Mouse (Mus musculus): ENCODE measurements at regions not wholly inside any gene's neighbourhood (a gene's known extent, or its start where the extent isn't known, plus 50 kb on each side); places are given as distances from the start of the nearest gene placed in this dataset.

- no peak overlapping the region for H3K4me3 ChIP-seq (ENCODE audit: low read length)
- H3K9me3 ChIP-seq (ENCODE audit: control insufficient read depth, low read length): no peaks in the 10 kb centered on the region
- H3K36me3 ChIP-seq (ENCODE audit: control insufficient read depth, insufficient read depth, low read length): no peaks in the 10 kb centered on the region
- H3K27me3 ChIP-seq (ENCODE audit: control insufficient read depth, insufficient read depth, low read length): peaks cover 47% of the 10 kb centered on the region
- peaks cover 17% of the 10 kb centered on the region for H3K4me1 ChIP-seq (ENCODE audit: control insufficient read depth, insufficient read depth, low read length)
- ATAC-seq (ENCODE audit: low FRiP score, low TSS enrichment): peak; percentile 68
- H3K4me2 ChIP-seq (replicated peaks; ENCODE audit: low read depth, low read length): peak overlapping the region; percentile 34
- 2% methylated on average over 4 of the region's 4 CpGs for WGBS
- H3K9ac ChIP-seq (ENCODE audit: low read depth, low read length): peak overlapping the region; percentile 37; the same call in 1 of the 2 replicates
- peak overlapping the region; percentile 87 for H3K27ac ChIP-seq (ENCODE audit: low read depth, low read length)
Measured at GRCm38 (mm10) chr5:139598715-139599114, 55.4 kb downstream of the Uncx start.

- H3K27ac ChIP-seq (ENCODE audit: low read depth, low read length): peak overlapping the region; percentile 87
- peak overlapping the region; percentile 34 for H3K4me2 ChIP-seq (replicated peaks; ENCODE audit: low read depth, low read length)
- peak overlapping the region; percentile 37; the same call in 1 of the 2 replicates for H3K9ac ChIP-seq (ENCODE audit: low read depth, low read length)
- H3K9me3 ChIP-seq (ENCODE audit: control insufficient read depth, low read length): no peaks in the 10 kb centered on the region
- peaks cover 51% of the 10 kb centered on the region for H3K27me3 ChIP-seq (ENCODE audit: control insufficient read depth, insufficient read depth, low read length)
- peaks cover 22% of the 10 kb centered on the region for H3K4me1 ChIP-seq (ENCODE audit: control insufficient read depth, insufficient read depth, low read length)
- ATAC-seq (ENCODE audit: low FRiP score, low TSS enrichment): peak; percentile 90
- WGBS: under 1% methylated on average over 25 of the region's 25 CpGs
- H3K36me3 ChIP-seq (ENCODE audit: control insufficient read depth, insufficient read depth, low read length): no peaks in the 10 kb centered on the region
- peak overlapping the region; percentile 11; the same call in 1 of the 2 replicates for H3K4me3 ChIP-seq (ENCODE audit: low read length)
Measured at GRCm38 (mm10) chr5:139599191-139599937, 56.1 kb downstream of the Uncx start.

GRCm38 (mm10) chr5:139600213-139600612 is 56.9 kb downstream of the Uncx start:
- no peak for ATAC-seq (ENCODE audit: low FRiP score, low TSS enrichment)
- WGBS: 4% methylated on average over 15 of the region's 15 CpGs
- peak overlapping the region; percentile 34 for H3K4me2 ChIP-seq (replicated peaks; ENCODE audit: low read depth, low read length)

GRCm38 (mm10) chr5:139602860-139603259 is 59.6 kb downstream of the Uncx start:
- no peak overlapping the region for H3K27ac ChIP-seq (ENCODE audit: low read depth, low read length)
- no peak for ATAC-seq (ENCODE audit: low FRiP score, low TSS enrichment)
- H3K4me2 ChIP-seq (replicated peaks; ENCODE audit: low read depth, low read length): no peak overlapping the region
- H3K9me3 ChIP-seq (ENCODE audit: control insufficient read depth, low read length): no peaks in the 10 kb centered on the region
- no peak overlapping the region for H3K9ac ChIP-seq (ENCODE audit: low read depth, low read length)
- no peak overlapping the region for H3K4me3 ChIP-seq (ENCODE audit: low read length)
- H3K36me3 ChIP-seq (ENCODE audit: control insufficient read depth, insufficient read depth, low read length): no peaks in the 10 kb centered on the region
- peaks cover 18% of the 10 kb centered on the region for H3K4me1 ChIP-seq (ENCODE audit: control insufficient read depth, insufficient read depth, low read length)
- H3K27me3 ChIP-seq (ENCODE audit: control insufficient read depth, insufficient read depth, low read length): peaks cover 42% of the 10 kb centered on the region
- WGBS: 81% methylated on average over 4 of the region's 4 CpGs

More at GRCm38 (mm10) chr5:139600213-139600612, 56.9 kb downstream of the Uncx start:
- peaks cover 22% of the 10 kb centered on the region for H3K4me1 ChIP-seq (ENCODE audit: control insufficient read depth, insufficient read depth, low read length)
- peaks cover 52% of the 10 kb centered on the region for H3K27me3 ChIP-seq (ENCODE audit: control insufficient read depth, insufficient read depth, low read length)
- no peaks in the 10 kb centered on the region for H3K36me3 ChIP-seq (ENCODE audit: control insufficient read depth, insufficient read depth, low read length)
- peak overlapping the region; percentile 87 for H3K27ac ChIP-seq (ENCODE audit: low read depth, low read length)
- no peaks in the 10 kb centered on the region for H3K9me3 ChIP-seq (ENCODE audit: control insufficient read depth, low read length)
- peak overlapping the region; percentile 10; the same call in 1 of the 2 replicates for H3K4me3 ChIP-seq (ENCODE audit: low read length)
- peak overlapping the region; percentile 29; the same call in 1 of the 2 replicates for H3K9ac ChIP-seq (ENCODE audit: low read depth, low read length)

- Histone ChIP-seq H3K27me3 (ENCODE audit: control insufficient read depth, insufficient read depth, low read length) (peaks cover 39% of the 10 kb centered on the region), H3K4me3 (ENCODE audit: low read length) (no peak overlapping the region), H3K9me3 (ENCODE audit: control insufficient read depth, low read length) (no peaks in the 10 kb centered on the region), H3K4me1 (ENCODE audit: control insufficient read depth, insufficient read depth, low read length) (peaks cover 14% of the 10 kb centered on the region), H3K4me2 (replicated peaks; ENCODE audit: low read depth, low read length) (no peak overlapping the region), H3K36me3 (ENCODE audit: control insufficient read depth, insufficient read depth, low read length) (no peaks in the 10 kb centered on the region), H3K27ac (ENCODE audit: low read depth, low read length) (no peak overlapping the region), H3K9ac (ENCODE audit: low read depth, low read length) (no peak overlapping the region)
- no peak for ATAC-seq (ENCODE audit: low FRiP score, low TSS enrichment)
- 9% methylated on average over 4 of the region's 4 CpGs for WGBS
Measured at GRCm38 (mm10) chr5:139603535-139603934, 60.2 kb downstream of the Uncx start.

- Histone ChIP-seq H3K36me3 (ENCODE audit: control insufficient read depth, insufficient read depth, low read length) (no peaks in the 10 kb centered on the region), H3K9ac (ENCODE audit: low read depth, low read length) (no peak overlapping the region), H3K9me3 (ENCODE audit: control insufficient read depth, low read length) (no peaks in the 10 kb centered on the region), H3K4me3 (ENCODE audit: low read length) (no peak overlapping the region), H3K27ac (ENCODE audit: low read depth, low read length) (peak overlapping the region; percentile 15; the same call in 1 of the 2 replicates), H3K27me3 (ENCODE audit: control insufficient read depth, insufficient read depth, low read length) (peaks cover 32% of the 10 kb centered on the region; the same call in 1 of the 2 replicates), H3K4me2 (replicated peaks; ENCODE audit: low read depth, low read length) (no peak overlapping the region), H3K4me1 (ENCODE audit: control insufficient read depth, insufficient read depth, low read length) (0 out of 2 replicates have a peak, but pooled peaks cover 9% of the 10 kb centered on the region)
- ATAC-seq (ENCODE audit: low FRiP score, low TSS enrichment): peak; percentile 52
- WGBS: 30% methylated on average over 4 of the region's 4 CpGs
Measured at GRCm38 (mm10) chr5:139604327-139604726, 61.0 kb downstream of the Uncx start.

GRCm38 (mm10) chr5:139610610-139611520 is 67.6 kb downstream of the Uncx start:
- H3K9me3 ChIP-seq (ENCODE audit: control insufficient read depth, low read length): no peaks in the 10 kb centered on the region
- peaks cover 23% of the 10 kb centered on the region for H3K27me3 ChIP-seq (ENCODE audit: control insufficient read depth, insufficient read depth, low read length)
- 71% methylated on average over 28 of the region's 28 CpGs for WGBS
- H3K4me1 ChIP-seq (ENCODE audit: control insufficient read depth, insufficient read depth, low read length): no peaks in the 10 kb centered on the region
- H3K36me3 ChIP-seq (ENCODE audit: control insufficient read depth, insufficient read depth, low read length): no peaks in the 10 kb centered on the region
- no peak overlapping the region for H3K27ac ChIP-seq (ENCODE audit: low read depth, low read length)
- no peak for ATAC-seq (ENCODE audit: low FRiP score, low TSS enrichment)
- H3K4me3 ChIP-seq (ENCODE audit: low read length): no peak overlapping the region
- H3K9ac ChIP-seq (ENCODE audit: low read depth, low read length): no peak overlapping the region
- no peak overlapping the region for H3K4me2 ChIP-seq (replicated peaks; ENCODE audit: low read depth, low read length)

GRCm38 (mm10) chr5:139612224-139612623 is 68.9 kb downstream of the Uncx start:
- Histone ChIP-seq H3K4me3 (ENCODE audit: low read length) (no peak overlapping the region), H3K27me3 (ENCODE audit: control insufficient read depth, insufficient read depth, low read length) (peaks cover 30% of the 10 kb centered on the region), H3K27ac (ENCODE audit: low read depth, low read length) (no peak overlapping the region), H3K36me3 (ENCODE audit: control insufficient read depth, insufficient read depth, low read length) (no peaks in the 10 kb centered on the region), H3K4me2 (replicated peaks; ENCODE audit: low read depth, low read length) (no peak overlapping the region), H3K4me1 (ENCODE audit: control insufficient read depth, insufficient read depth, low read length) (no peaks in the 10 kb centered on the region), H3K9me3 (ENCODE audit: control insufficient read depth, low read length) (no peaks in the 10 kb centered on the region), H3K9ac (ENCODE audit: low read depth, low read length) (no peak overlapping the region)
- no peak for ATAC-seq (ENCODE audit: low FRiP score, low TSS enrichment)
- 58% methylated on average over 5 of the region's 5 CpGs for WGBS
